Mouse (Mus musculus) layer of hippocampus, adult 6 months (tissue): ENCODE results near the gene Olfr854. TPM values are rescaled to one million over a fixed set of nuclear protein-coding genes. Genes with fewer than 3 reads are reported as not detected.

Source experiments
- long read RNA-seq, 2 experiments: library from polyadenylated mRNA; unstranded; transcript quantifications; one replicate each; pipeline ENCODE4 v2.0.0; 2019 to 2020
- polyA plus RNA-seq: library from polyadenylated mRNA; unstranded; fragments of <200 nt; fragmentation: Nextera tagmentation; gene quantifications from 2 replicates; pipeline ENCODE4 v1.2.3, GENCODE M21; 2021

Olfr854 gene
- not detected in 2 replicates for polyA plus RNA-seq
- long read RNA-seq, experiment 1, result 0 reads
- long read RNA-seq, experiment 2, result 0 reads

DNA sequence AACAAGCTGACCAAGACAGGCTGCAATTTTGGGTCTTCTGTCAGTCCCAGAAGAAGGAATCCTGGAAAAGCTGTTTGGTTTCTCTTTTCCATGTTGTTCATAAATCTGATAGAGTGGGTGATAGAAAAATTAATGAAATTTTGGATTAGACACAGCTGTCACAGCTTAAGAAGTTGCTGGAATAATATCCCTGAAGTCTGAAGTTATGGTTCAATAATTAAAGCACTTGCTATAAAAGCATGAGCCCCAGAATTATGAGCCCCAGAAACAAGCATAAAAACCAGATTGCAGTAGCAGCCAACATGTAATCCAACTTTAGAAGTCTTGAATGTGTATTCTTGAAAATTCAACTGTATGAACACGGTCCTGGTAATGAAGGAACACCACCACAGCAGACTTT, at the start of gene Olfr854:
Olfr854 (minus strand) TSS at position 101 of the 400 bp plus-strand sequence.

DNA sequence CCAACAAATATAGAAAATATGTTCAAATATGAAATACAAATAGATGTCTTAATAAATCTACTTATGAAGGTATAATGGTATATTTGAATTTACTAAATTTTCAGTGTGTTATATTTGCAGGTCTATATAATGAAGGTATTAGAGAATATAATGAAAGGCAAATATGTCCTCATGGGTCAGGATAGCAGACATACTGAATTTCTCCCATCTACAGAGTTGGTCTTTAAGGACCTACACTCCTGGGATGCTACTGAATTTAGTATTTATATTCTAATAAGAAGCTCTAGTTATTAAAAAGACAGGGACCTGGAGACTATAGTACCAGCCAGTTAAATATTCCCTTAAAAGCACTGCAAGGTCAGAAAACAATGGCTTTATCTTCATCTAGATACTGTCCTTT, 15.1 kb upstream of the Olfr854 start, which contains the start of gene Olfr855:
Olfr855 (plus strand) TSS at position 301 of the 400 bp plus-strand sequence.

DNA sequence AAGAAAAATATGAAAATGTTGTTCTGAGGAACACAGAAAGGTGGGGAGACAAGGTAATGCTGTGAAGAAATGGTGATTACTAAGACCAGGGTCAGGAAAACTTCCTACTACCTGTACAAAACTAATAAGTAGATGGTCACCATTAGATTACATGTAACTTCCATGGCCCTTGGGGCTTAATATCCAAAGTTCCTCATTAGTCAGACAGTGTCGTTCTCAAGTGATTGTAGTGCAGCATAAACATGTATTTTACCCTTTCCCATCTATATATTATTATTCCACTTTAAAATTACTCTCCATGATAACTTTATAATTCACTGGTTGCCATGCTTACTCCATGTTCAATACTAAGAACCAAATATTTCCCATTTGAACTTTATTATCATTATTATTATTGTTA, 26.2 kb downstream of the Olfr854 start, which contains the start of gene Olfr853:
Olfr853 (minus strand) TSS at position 101 of the 400 bp plus-strand sequence.

Other genes starting within 250 kb of the Olfr854 start
- not detected in 2 replicates for gene Olfr845, start 230.9 kb downstream of the Olfr854 start, polyA plus RNA-seq
- gene Olfr846, start 203.4 kb downstream of the Olfr854 start, polyA plus RNA-seq, result not detected in 2 replicates
- gene Olfr847, start 188.7 kb downstream of the Olfr854 start, polyA plus RNA-seq, result not detected in 2 replicates
- gene Olfr849, start 127.1 kb downstream of the Olfr854 start, polyA plus RNA-seq, result not detected in 2 replicates
- not detected in 2 replicates for gene Olfr850, start 89.1 kb downstream of the Olfr854 start, polyA plus RNA-seq
- not detected in 2 replicates for gene Olfr851, start 74.1 kb downstream of the Olfr854 start, polyA plus RNA-seq
- gene Olfr853, start 26.3 kb downstream of the Olfr854 start, polyA plus RNA-seq, result not detected in 2 replicates
- not detected in 2 replicates for gene Olfr855, start 15.2 kb upstream of the Olfr854 start, polyA plus RNA-seq
- 8.6 and 13.6 TPM in 2 replicates for gene Zfp317, start 54.7 kb upstream of the Olfr854 start, polyA plus RNA-seq
- not detected in 2 replicates for gene Olfr857, start 142.1 kb upstream of the Olfr854 start, polyA plus RNA-seq
- not detected in 2 replicates for gene Olfr58, start 212.9 kb upstream of the Olfr854 start, polyA plus RNA-seq
- not detected in 2 replicates for gene Olfr859, start 237.5 kb upstream of the Olfr854 start, polyA plus RNA-seq